Mouse (Mus musculus): ENCODE measurements around the gene Fbxw7.

The Fbxw7 gene

DNA sequence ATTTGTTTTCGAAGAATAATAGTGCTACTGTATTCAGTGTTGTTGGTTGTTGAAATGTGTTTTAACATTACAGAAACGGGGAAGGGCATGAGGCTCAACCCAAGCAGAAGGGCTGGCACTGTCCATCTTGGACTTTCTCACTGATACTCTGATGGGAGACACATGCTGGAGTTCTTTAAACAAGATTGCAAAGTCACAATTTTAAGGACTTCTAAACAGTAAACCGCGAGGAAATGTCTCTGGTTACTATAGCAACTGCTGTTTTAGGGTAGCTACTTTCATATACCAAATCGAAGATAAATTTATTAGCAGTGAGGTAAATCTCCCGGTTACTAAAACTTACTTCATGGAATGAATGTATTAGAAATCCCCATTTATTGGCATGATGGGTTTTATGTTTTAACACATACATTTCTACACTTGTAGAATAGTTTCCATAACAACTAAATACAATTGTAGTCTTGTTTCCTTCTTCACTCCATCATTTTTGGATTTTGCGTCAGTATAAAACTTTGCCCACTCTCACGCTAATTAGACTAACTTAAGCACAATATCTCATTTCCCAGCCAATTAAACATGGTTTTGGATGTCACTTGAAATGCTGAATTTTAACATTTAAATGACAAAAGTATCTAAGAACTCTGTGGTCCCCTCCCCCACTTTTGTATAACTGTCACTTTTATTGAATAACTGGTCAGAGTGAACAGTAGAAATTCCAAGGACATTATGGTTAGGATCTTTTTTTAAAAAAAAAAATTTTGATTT is 140.1 kb downstream of the Fbxw7 start:
- peak in 1 of 2 experiments; percentile 31 for DNase-seq

DNA sequence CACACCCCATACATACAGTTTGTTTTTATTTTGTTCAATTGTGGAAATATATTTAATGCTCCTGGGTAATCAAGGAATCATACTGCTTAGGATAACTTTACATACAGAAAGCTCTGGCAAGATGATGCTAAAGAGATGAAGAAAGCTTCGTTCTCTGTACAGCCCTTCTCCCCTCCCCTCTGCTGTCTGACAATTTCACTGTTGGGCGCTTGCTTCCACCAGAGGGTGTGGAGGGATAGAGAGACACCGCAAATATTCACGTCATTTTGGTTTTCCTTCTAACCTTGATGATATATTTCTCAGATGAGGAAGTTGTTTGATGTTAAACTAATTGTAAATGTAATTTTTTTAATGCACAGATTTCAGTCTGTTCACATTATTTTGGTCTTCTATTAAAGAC is 140.8 kb downstream of the Fbxw7 start:
- DNase-seq: peak; percentile 32 to 36

DNA sequence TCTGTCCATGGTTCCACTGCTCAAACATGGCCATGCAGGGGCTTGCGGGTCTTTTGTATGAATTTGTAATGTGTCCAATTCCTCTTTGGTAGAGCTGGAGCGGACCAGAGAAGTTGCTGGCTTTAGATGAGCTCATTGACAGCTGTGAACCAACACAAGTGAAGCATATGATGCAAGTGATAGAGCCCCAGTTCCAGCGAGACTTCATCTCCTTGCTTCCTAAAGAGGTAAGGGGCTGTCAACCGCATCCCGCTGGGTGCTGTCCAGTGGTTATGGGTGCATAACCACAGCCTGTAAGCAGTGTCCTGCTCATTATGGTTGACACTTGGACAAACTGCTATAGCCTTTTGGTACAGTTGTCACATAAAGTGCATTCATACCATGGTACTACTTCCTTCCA is 150.1 kb downstream of the Fbxw7 start:
- no peak for DNase-seq

DNA sequence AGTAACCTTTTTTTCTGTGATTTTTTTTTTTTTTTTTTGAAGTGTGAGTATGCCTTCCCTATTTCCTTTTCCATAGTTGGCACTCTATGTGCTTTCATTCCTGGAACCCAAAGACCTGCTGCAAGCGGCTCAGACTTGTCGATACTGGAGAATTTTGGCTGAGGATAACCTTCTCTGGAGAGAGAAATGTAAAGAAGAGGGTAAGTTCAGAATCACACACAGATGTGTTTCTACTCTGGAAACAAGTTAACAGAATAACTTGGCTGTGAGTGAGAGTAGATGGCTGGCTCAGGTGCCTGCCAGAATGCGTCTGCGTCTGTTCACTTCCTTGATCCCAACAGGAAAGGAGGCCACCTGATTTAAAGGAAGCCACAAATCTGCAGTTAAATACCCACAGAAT is 152.3 kb downstream of the Fbxw7 start:
- no peak for DNase-seq

DNA sequence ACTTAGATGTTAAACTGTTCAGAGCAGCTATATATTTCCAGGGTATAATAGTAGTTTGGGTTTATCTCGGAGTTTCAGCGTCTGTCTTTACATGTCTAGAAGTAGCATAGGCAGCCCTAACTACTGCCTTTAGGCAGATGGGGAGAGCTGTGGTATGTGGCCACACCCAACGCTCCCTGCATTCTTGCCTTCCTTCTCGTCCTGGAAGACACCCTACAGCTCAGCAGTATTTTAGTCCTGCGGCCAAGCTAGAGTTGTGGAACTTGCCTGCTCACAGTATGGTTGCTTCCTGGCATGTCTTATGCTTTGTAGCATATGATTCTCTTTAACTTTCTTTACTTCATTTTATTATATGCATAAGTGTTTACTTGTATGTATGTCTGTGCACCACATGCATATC is 156.5 kb downstream of the Fbxw7 start:
- DNase-seq: no peak

DNA sequence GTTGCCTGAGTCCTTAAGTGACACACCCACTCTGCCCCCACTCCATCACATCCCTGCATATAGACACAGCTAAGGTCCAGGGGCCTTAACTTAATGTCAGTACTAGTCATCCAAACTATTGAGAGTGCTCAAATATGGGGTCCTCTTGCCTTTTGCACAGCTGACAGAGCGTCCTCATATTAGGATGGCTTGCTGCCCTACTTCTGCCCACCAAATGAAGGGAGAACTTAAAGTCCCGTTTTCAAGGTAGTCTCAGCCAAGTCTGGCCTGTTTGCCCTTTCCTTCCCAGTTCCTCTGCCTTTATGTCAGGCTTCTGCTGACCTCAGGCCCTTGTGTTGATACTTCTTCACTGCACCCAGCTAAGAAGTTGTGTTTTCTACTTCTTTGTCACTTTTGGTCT is 157.8 kb downstream of the Fbxw7 start:
- no peak for DNase-seq

DNA sequence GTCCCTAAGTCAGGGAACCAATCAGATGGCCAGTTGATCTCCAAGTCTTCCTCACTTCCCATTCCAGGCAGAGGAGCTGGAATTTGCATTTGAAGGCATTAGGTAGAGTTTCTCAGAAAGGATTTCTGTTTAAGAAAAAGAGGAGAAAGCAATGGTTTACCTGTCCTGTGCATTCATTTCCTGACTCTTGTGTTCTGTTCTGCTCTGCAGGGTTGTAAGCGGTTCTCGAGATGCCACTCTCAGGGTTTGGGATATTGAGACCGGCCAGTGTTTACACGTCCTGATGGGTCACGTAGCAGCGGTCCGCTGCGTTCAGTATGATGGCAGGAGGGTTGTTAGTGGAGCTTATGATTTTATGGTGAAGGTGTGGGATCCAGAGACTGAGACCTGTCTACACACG is 159.1 kb downstream of the Fbxw7 start:
- no peak for DNase-seq

DNA sequence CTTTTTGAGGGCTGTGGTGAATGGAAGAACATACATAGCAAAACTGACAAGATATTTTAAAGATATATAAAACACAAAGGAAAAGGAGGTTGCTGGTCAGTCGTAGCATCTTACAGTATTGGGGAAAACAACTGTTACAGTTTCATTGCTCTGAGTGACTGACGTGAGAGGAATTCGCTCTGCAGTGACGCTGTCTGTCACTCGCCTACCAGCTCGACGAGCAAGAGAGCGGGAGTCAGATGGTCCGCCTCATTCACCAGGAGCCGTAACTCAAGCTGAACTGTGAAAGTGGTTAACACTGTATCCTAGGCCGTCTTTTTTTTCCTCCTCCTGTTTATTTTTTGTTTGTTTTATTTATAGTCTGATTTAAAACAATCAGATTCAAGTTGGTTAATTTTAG is 163.6 kb downstream of the Fbxw7 start:
- no peak for DNase-seq

DNA sequence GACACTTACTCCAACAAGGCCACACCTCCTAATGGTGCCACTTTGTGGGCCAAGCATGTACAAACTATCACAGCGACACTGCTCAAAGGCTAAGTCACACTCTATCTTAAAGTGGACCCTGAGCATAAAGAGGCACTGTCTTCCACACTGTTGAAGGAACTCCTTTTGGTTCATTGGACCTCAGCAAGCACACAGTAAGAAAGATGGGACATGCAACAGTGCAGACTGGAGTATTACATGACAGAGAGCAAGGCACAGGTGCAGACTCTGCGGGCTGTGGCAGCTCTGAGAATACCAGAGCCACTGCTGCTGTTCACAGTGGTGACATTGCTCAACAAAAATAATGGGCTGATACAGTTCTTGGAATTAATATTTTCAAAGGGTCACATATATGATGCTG is 165.1 kb downstream of the Fbxw7 start:
- no peak for DNase-seq

DNA sequence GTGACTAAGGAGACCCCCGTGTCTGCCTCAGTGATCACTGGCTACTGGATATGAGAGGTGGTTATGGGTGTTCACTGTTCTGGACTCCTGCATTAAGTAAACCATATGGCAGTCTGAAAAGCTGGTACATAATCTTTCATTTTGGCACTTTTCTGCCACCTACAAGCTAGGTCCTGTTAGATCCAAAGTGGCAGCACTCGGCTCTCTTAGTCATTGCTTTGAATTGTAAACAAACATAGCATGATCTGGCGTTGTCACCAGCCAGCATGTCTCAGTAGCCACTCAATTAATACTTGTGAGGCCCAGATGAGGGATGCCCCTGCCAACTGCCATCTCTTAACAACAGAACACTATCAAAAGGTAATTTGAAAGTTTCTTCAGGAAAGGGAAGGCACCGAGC is 167.6 kb downstream of the Fbxw7 start:
- no peak for DNase-seq

DNA sequence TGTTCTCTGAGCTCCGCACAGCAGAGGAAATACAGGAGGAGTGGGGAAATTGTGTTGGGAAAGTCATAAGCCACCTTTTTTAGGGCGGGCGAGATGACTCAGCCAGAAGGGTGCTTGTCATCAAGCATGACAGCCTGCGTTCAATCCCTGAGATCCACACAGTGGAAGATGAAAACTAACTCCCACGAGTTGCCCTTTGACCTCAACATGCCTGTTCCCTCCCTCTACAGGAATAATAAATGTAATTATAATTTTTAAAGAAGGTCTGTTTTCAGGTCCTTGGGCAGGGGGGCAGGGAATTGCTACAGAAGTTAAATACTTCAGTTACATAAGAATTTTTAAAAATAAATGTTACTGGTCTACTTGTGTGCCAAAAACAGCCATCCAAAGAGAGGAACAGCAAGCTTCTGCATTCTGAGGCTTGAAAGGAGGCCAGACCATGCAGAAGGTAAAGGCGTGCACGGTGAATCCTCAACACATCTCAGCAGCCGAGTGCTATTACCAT is 170.1 kb downstream of the Fbxw7 start:
- DNase-seq: no peak

DNA sequence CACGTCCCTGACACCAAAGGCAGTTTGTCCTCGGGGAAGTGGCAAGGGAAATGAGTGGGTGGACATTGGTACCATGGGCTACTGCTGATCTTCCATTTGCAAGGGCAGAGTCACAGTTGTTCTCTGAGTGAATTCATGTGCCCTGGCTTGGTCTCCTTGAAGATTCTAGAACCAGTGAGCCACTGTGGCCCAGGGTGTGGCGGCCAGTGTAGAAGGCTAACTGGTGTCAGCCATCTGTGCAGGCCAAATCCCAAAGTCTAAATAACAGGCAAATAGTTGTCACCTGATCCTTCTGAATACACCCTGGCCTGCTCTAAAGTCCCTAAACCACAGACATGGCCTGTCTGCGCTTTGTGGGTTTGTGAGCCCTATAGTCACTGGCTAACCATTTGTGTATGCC is 173.8 kb downstream of the Fbxw7 start:
- DNase-seq: no peak

DNA sequence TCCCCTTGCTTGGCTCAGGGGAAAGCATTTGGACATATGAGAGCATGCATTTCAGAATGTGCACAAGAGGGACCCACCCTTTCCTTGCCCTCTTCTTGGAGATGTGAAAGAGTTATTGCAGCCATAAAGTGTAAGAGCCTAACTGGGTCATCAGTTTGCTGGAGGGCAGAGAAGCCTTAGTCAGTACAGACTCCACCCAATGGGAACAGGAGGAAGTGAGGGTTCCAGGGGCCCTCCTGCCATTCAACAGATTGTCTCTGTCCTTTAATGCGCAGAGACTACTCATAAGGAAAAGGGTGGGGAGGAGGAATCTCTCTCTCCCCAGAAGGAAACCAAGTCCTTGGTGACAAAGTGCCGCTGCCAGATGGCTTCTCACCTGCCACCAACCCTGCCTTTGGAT is 190.2 kb downstream of the Fbxw7 start:
- DNase-seq: no peak

DNA sequence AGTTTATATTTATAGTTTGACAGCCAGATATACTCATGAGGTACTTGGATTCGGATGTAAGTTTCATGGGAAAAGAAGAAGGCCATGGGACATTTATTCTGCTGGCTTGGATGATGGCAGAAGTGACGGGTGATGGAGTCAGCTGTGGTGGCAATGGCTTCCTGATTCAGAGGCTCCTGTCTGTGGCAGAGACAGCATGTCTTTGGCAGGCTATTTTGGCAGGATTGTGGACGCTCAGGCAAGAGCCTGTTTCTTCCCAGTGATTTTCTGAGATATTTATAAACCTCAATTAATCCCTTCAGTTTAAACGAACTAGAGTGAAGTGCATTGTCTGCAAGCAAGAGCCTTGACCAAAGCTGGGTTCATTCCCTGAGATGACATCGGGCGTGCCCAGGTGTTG is 197.8 kb downstream of the Fbxw7 start:
- DNase-seq: peak in 1 of 2 experiments; percentile 26

DNA sequence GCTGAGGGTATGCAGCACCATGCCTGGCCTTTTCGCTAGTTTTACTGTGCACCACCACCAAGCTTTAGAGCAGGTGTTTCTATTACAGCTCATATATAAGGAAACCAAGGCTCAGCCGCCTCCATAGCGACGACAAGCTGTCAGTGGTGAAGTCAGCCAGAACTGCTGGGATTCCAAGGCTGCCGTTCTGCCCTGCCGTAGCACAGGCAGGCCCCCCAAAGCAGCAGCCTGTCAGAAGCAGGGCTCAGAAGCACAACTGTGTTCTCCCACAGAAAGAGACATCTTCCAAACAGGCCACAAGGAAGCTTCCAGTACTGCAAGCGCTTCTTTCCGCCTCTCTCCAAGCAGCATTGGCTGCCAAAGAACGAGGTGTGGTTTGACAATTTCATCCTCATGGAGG is 200.6 kb downstream of the Fbxw7 start:
- DNase-seq: peak; percentile 19 to 31

DNA sequence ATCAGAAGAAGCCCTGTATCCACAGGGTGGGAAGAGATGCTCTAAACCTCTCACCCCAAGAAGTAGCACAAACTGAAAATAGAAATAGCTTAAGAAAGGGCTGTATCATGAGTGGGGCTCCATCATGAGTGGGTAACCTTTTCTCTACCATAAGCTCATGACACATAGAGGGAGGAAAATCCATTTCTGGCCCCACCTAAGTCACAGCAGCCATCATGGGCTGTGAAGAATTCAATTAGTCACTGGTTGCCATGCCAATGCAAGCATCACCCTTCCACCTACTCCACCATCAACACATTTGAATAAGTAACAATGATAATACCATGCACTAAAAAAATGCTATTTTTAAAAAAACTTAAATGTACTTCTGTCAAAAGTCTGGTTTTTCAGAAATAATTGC is 205.1 kb downstream of the Fbxw7 start:
- no peak for DNase-seq

DNA sequence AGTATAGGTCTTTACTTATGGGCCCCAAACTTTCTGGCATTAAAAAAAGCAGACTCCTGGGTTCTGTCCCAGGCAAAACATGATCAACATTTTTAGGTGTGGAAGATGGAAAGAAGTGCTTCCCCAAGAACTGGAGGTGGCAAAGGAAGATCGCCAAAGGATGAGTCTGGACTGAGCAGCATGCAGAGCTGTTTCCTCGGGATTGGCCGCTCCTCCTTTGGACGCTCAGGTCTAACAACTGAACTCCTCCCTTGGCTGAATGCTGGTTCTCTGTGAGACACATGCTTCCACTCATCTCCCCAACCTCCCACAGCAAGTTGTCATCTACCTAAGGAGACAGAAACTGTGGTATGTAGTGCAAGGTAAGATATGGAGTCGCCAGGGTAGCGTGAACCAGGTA is 206.7 kb downstream of the Fbxw7 start:
- no peak for DNase-seq

DNA sequence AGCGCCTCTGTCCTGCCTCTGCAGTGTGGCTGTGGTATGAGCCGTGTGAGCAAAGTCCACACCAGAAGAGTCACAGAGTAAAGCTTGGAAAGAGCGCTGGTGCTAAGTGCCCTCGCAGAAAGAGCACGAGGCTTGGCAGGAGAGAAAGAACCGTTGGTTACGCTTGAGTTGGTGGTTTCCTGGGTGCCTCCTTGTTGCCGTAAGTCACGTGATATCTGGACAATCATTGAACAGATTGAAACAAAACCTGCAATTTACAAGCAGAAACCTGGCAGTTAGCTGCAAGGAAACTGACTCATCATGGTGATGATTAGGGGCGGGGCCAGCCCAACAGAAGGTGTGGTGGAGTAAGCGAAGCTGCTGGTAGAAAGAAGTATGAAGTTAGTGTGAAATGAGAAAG is 207.7 kb downstream of the Fbxw7 start:
- no peak for DNase-seq

DNA sequence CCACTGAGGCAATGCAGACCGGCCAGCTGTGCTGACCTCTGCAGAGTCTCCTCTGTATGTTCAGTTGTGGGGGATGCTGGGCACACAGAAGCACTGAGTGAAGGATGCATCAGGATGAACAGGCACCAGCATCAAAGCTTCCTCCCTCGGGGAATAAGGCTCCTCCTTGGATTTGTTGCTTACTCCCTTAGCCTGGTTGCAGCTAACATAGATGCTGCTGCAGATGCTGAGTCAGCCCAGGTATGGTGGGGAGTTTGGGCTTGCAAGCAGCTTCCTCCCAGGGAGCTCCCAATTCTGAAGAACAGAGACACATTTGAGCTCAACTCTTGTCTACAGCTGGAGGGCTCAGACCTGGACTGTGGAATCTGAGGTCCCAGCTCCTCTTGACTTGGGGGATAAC is 209.2 kb downstream of the Fbxw7 start:
- no peak for DNase-seq

DNA sequence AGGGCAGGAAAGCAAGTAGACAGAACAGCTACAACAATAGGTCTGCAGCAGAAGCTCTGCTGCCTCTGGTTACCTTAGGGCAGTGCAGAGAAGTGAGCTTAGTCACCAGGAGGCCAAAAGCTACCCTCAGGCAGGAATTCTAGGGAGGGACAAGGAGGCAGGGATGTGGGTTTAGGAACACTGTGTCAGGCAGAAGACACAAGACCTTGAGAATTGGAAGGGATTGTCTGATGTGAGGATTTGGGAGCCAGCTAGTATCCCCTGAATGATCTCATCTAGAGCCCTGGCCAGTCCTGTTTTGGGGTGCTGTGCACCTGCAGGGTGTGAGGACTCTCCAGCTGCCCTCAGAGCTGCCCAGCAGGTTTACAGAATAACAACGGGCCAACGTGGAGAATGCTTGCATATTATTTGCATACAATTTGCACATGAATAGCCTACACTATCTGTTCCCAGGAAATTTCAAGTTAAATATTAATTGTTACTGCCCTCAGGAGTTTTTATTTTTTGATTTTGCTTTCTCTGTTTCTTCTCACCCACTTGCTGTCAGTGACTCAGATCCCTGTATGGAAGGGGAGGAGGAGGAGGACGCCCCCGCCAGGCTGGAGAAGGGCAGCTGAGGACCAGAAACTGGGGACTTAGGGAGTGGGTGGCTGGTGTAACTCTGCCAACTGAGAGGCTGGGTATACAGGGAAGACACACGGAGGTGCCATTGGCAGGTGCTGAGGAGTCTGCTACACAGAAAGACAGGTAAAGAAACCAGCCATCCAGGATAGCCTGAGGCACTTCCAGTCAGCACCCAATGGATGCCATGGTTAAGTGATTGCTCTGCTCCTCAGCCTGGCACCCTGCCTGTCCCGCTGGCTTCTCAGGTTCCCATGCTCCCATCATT is 210.0 kb downstream of the Fbxw7 start:
- DNase-seq: no peak
